Mouse (Mus musculus): ENCODE data around the gene Atpif1. TPM values are rescaled to one million over a fixed set of nuclear protein-coding genes. Genes with fewer than 3 reads are reported as not detected.

Gene Atpif1
- total RNA-seq, 2 experiments from 2014 or later, result 415 to 443 TPM

DNA sequence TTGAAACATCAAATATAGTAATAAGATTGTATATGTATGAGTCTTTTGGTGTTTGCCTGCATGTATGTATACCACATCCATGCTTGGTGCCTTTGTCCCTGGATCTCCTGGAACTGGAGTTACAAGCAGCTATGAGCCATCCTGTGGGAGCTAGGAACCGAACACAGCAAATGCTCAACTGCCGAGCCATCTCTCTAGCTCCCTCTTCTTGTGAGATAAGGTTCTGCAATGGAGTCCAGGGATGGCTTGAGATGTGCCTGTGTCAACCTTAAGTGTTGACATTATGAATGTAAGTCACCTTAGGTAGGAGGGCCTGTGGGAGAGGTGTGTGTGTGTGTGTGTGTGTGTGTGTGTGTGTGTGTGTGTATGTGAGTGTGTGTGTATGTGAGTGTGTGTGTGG, 6.8 kb downstream of the Atpif1 start:
- no peak for DNase-seq

DNA sequence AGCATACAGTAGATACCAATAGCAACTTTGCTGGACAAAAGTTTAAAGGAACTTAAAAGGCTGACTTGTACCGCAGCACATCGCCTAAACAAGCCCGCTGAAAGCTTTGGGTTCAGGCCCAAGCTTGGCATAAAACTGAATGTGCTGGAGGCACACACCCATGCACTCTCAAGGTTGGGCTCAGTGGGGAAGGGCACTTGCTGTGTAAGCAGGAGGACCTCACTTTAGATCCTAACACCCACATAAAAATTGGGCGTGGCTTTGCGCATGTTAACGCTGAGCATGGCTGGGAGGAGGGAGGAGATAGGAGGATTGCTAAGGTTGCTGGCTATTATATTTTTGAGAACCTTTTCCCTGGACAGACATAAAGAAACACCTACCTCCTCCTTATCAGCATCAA, 8.7 kb downstream of the Atpif1 start:
- DNase-seq, result no peak

GRCm38 (mm10) chr4:132524321-132524741, 9.1 kb downstream of the Atpif1 start:
- no peak for DNase-seq

DNA sequence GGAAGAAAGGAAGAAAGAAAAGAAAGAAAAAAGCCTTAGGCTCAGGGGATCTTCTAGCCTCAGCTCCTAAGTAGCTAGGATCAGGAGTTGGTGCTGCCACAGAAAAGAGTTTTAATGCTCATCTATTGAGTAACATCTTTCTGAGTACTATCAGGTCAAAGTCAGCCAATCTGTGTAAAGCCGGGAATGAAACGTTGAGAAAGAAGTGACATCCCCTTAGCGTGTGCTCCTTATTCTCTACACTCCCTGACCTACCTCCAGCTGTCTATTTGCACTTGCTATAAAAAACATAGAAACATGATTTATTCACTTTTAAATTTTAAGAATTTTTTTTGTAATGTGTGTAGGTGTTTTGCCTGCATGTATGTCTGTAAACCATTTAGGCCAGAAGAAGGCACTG, 14.3 kb downstream of the Atpif1 start:
- DNase-seq, result no peak

DNA sequence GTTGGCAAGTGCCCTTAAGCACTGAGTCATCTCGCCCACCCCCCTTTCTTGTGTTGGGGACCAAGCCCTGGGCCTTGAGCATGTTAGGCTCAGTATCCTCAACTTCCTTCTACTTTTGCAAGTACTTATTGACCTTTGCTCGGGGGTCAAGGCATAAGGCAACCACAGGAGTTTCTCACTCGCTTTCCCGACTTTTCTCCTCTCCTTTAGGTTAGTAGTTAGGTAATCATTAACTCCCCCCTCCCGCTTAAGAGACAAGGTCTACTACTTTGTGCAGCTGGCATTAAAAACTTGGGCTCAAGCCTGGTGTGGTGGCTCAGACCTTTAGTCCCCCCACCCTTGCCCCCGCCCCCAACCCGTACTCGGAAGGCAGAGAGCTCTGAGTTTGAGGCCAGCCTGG, 15.4 kb downstream of the Atpif1 start:
- no peak for DNase-seq

- peak; percentile 84 to 87 for DNase-seq
These were observed 17.9 kb downstream of the Atpif1 start for GRCm38 (mm10) chr4:132515369-132516155.

GRCm38 (mm10) chr4:132514555-132515135, 18.8 kb downstream of the Atpif1 start:
- DNase-seq, result peak; percentile 78 to 84

DNA sequence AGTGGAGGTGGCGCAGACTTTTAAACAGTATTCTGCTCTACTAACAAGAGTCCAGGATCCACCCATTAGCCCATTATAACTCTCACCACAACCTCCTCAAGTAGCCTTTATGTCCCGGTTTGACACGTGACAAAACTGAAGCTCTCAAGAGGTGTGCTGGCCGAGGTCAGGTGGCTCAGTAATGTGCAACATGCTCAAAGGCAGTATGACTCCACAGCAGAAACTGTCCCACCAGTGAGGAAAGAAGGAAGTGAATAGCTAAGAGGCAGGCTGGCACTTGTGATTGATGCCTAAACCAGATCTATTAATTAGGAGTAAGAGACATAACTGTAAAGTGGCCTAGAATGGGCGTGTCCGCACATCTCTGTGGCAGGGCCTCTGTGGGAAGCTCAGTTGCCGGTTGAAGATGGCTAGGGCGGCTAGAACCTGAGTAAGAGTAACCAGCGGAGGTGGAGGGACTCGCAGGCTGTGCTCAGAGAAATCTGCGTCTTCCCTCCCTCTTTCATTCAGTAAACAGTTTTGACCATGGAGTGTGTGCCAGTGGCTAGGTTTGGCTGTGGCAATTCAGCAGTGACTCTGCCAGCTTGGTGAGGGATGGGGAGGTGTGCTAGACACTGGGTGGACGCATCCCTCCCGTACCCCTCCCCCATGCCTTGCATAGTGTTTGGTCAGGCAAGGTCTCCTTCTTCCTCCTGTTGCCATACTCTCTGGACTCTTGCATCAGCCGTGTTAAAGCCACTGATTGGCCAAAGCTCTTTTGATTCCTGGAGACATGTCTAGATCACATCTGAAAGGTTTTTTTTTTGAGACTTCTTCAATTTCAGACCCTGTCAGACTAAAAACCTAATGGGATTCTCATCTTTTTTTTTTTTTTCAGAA, 19.8 kb downstream of the Atpif1 start:
- DNase-seq, result no peak

DNA sequence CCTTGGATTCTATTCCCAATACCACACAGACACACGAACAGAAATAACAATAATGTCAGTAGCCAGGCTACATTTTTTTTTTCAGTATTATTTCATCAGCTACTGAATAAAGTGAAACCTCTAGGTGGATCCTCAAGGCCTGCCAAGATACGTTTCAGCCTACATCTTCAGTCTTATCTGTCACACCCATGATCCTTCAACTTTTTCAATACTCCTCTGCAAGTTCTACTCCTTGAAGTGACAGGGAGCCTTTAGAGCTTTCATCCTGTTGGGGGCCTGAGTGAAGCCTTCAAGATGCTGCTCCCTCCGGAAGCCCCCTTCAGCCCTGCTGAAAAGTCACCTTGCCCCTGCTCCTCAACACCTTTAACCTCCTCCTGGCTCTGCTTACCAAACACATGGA, 21.4 kb downstream of the Atpif1 start:
- DNase-seq, result no peak

- DNase-seq, result peak; percentile 96 to 97
These were observed 23.1 kb downstream of the Atpif1 start, which contains the start of gene Sesn2 for GRCm38 (mm10) chr4:132510352-132510798. Gene Sesn2, minus strand, starts transcription at chr4:132510501.

- peak; percentile 54 to 55 for DNase-seq
These were observed 23.7 kb downstream of the Atpif1 start for GRCm38 (mm10) chr4:132509621-132510296.

DNA sequence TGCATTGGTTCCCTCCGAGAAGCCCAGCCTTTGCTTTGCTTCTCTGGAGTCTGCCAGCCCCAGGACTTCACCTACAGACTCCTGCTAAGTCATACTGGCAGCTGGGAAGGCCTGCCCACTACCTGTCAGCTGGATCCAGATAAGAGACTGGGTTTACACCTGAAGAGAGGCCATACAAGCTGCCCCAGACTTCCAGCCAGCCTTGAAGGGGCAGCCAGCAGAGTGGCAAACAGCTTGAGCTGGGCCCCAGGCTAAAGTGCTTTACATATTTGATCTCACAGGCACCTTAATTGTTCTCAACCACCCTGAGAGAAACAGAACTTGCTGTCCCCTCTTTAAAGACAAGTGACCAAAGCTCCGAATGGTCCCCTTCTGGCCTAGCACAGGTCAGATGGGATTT, 26.2 kb downstream of the Atpif1 start:
- DNase-seq, result no peak

- DNase-seq, result no peak
These were observed 27.2 kb downstream of the Atpif1 start for GRCm38 (mm10) chr4:132506250-132506649.

DNA sequence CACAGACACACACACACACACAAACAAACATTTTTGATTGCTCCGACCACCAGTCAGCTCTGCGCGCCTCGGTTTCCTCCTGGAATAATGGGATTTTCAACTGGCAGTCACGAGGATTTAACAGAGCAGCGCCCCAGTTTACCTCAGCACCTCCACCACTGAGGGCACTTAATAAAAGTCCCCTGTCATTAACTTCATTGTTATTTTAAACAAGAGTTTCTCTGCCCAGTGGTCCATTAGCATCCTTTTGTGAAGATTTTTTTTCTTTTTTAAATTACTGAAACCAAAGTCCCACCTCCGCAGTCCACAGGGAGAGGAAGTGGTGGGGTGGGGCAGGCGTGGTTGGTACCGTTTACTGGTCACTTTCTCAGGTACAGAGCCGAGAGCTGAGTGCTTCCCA, 27.7 kb downstream of the Atpif1 start:
- no peak for DNase-seq

GRCm38 (mm10) chr4:132505034-132505738, 28.3 kb downstream of the Atpif1 start:
- no peak for DNase-seq

DNA sequence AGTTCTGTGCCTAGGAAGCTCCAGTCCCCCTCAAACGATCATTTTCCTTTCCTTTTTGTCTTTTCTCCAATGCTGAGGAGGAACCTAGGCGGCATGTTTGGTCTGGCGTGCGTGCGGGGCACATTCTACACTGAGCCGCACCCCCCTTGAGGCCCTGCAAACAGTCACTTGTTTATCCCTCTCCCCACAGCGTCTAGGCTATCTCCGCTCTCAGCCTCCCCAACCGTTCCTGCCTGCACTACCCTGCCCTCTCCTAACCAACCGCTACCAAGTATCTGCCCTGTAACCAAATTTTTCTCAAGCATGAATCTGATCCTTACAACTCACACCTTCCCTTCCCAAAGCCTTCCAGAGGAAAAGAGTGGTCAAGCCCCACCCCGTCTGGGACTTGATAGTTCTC, 30.1 kb downstream of the Atpif1 start:
- no peak for DNase-seq

DNA sequence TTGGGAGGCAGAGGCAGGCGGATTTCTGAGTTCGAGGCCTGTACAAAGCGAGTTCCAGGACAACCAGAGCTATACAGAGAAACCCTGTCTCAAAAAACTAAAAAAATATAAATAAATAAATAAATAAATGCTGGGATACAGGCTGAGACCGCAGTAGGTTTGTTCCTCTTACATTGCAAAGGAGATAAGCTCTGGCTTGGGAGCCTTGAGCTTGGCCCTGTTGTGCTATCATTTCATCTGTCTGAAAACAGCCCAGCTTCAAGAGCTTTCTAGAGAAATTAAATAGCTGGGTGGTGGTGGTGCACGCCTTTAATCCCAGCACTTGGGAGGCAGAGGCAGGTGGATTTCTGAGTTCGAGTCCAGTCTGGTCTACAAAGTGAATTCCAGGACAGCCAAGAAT, 31.8 kb downstream of the Atpif1 start:
- DNase-seq, result no peak

DNA sequence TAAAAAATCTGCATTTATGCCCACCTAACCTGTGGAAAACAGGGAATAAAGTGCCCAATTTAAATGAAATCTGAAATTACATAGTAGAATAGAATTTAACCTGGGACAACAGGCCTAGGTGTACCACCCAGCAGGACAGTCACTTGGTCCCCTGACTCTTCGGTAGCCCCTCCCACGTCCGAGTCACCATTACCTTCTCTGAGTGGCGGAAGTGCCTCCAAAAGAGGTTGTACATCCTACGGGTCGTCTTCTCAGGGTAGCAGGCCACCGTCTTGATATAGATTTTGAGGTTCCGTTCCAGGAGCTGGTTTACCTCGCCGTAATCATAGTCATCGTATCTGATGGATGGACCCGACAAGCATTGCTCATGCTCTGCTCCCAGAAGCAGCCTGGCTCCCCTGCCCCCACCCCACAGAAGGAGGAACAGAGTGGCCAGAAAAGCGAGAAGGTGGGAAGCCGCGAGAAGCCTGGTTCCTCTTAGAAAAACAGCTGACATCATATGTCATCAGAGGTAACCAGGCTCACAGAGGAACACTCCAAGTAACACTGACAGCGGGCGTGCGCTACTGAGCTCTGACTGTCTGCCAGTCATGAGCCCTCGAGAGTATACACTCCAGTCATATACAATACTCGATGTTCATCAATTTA, 39.1 kb downstream of the Atpif1 start:
- peak in 1 of 2 experiments; percentile 11 for DNase-seq

DNA sequence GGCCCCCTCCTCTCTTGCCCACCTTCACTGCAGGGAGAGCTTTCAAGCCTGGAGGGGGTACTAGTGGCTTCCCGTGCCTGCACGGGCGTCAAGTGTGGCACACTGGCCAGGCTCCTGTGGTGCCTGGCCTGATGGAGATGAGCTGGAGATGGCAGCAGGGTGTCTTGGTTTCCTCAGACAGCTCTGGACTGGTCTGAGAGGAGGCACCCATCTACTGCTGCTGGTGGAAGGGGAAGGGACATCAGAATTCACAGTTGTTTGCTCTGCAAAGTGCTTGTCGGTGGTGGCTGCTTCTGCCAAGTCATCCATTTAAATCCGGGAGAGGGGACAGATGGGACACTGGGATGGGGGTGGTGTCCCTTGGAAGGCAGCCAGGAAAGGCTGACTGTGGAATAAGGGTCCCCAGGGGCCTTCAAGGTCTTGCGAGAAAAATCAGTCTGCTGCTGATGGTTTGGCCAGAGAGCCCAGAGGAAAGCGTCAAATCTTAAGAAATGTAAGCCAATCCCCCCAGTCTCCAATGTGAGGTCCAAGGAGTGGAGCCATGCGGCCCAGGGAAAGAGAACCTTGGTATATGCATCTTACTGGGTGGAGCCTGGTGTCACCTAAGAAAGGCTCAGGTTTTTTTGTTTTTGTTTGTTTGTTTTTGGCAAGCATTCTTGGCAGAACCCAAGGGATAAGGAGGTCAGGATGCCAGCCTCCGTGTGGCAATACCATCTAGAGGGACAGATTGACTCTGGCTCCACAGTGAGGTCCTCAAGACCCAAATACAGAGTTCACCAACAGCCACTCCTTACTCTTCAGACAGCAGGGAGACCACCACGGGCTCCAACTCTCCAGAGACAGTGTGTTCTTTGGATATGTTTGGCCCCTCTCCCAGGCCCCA, 41.0 kb downstream of the Atpif1 start:
- peak; percentile 13 to 43 for DNase-seq

GRCm38 (mm10) chr4:132491748-132492147, 41.7 kb downstream of the Atpif1 start:
- no peak for DNase-seq

Measured in layer of hippocampus, postnatal 36 days (tissue).